Mouse (Mus musculus): Measurements from ENCODE around the gene Fam207a. TPM values are rescaled to one million over a fixed set of nuclear protein-coding genes. Genes with fewer than 3 reads are reported as not detected.
A peak's percentile ranks its signal among the peaks of the same experiment; 100 is the strongest.

Fam207a gene
- 1 to 10 TPM; 5.4 to 8.4 TPM for total RNA-seq (2021)
- long read RNA-seq, experiment 1, transcript Fam207a-201 (6 exons, 2,394 nt) = major isoform, 7 of 11 reads
- long read RNA-seq, experiment 1, partial matches to known transcripts = 1 of 11 reads
- long read RNA-seq, experiment 1, other reads (novel, unspliced or antisense) = 3 of 11 reads
- long read RNA-seq, experiment 2, transcript Fam207a-201 (6 exons, 2,394 nt) = major isoform, 12 of 16 reads
- long read RNA-seq, experiment 2, partial matches to known transcripts = 0 of 16 reads
- long read RNA-seq, experiment 2, other reads (novel, unspliced or antisense) = 4 of 16 reads

- peak within 1 kb of the TSS; percentile 92 for H3K27ac ChIP-seq
- peak; percentile 97 for DNase-seq
- peak within 1 kb of the TSS; percentile 80 for H3K4me3 ChIP-seq
- intact Hi-C loops (cut with DNase I) = loop anchor here (5.0 to 10.0 kb wide), 2 partner anchors 112 to 369 kb away; no protein-coding TSS in a partner anchor
- TF ChIP-seq CTCF (IDR thresholded peaks at IDR 0.05) = no peak
Observed at GRCm38 (mm10) chr10:77515385-77516348, at the start of gene Fam207a. Gene Fam207a, minus strand, starts transcription at chr10:77515785.

GRCm38 (mm10) chr10:77565005-77565404 lies 49.4 kb upstream of the Fam207a start:
- no peak for TF ChIP-seq CTCF (IDR thresholded peaks at IDR 0.05)
- DNase-seq = no peak
- Histone ChIP-seq H3K27ac (no peak overlapping the region), H3K4me3 (no peak overlapping the region)
- intact Hi-C loops (cut with DNase I) = no loop called here

GRCm38 (mm10) chr10:77561508-77561907 lies 45.9 kb upstream of the Fam207a start:
- no peak for TF ChIP-seq CTCF (IDR thresholded peaks at IDR 0.05)
- H3K27ac ChIP-seq = no peak overlapping the region
- intact Hi-C loops (cut with DNase I) = no loop called here
- no peak overlapping the region for H3K4me3 ChIP-seq
- DNase-seq = no peak

- Histone ChIP-seq H3K27ac (no peak overlapping the region), H3K4me3 (no peak overlapping the region)
- TF ChIP-seq CTCF (IDR thresholded peaks at IDR 0.05) = no peak
- DNase-seq = no peak
- intact Hi-C loops (cut with DNase I) = no loop called here
Observed at GRCm38 (mm10) chr10:77560830-77561229, 45.2 kb upstream of the Fam207a start.

- intact Hi-C loops (cut with DNase I) = no loop called here
- no peak for DNase-seq
- Histone ChIP-seq H3K4me3 (no peak overlapping the region), H3K27ac (no peak overlapping the region)
- no peak for TF ChIP-seq CTCF (IDR thresholded peaks at IDR 0.05)
Observed at GRCm38 (mm10) chr10:77560090-77560489, 44.5 kb upstream of the Fam207a start.

- peak; percentile 55 for TF ChIP-seq CTCF (IDR thresholded peaks at IDR 0.05)
- DNase-seq = no peak
- Histone ChIP-seq H3K27ac (no peak overlapping the region), H3K4me3 (no peak overlapping the region)
- intact Hi-C loops (cut with DNase I) = no loop called here
Observed at GRCm38 (mm10) chr10:77557641-77558040, 42.1 kb upstream of the Fam207a start.

- no peak for DNase-seq
- no peak overlapping the region for H3K27ac ChIP-seq
- intact Hi-C loops (cut with DNase I) = no loop called here
- no peak for TF ChIP-seq CTCF (IDR thresholded peaks at IDR 0.05)
- H3K4me3 ChIP-seq = no peak overlapping the region
Observed at GRCm38 (mm10) chr10:77556631-77557030, 41.0 kb upstream of the Fam207a start.

- DNase-seq = no peak
- no peak for TF ChIP-seq CTCF (IDR thresholded peaks at IDR 0.05)
- no peak overlapping the region for H3K4me3 ChIP-seq
- H3K27ac ChIP-seq = no peak overlapping the region
- intact Hi-C loops (cut with DNase I) = no loop called here
Observed at GRCm38 (mm10) chr10:77554918-77555317, 39.3 kb upstream of the Fam207a start.

GRCm38 (mm10) chr10:77553285-77553684 lies 37.7 kb upstream of the Fam207a start:
- intact Hi-C loops (cut with DNase I) = no loop called here
- Histone ChIP-seq H3K27ac (no peak overlapping the region), H3K4me3 (no peak overlapping the region)
- no peak for DNase-seq
- TF ChIP-seq CTCF (IDR thresholded peaks at IDR 0.05) = no peak

- no peak for DNase-seq
- intact Hi-C loops (cut with DNase I) = no loop called here
- no peak overlapping the region for H3K4me3 ChIP-seq
Observed at GRCm38 (mm10) chr10:77552162-77552561, 36.6 kb upstream of the Fam207a start.

GRCm38 (mm10) chr10:77550874-77551273 lies 35.3 kb upstream of the Fam207a start:
- TF ChIP-seq CTCF (IDR thresholded peaks at IDR 0.05) = no peak
- DNase-seq = peak; percentile 53
- intact Hi-C loops (cut with DNase I) = no loop called here
- Histone ChIP-seq H3K4me3 (no peak overlapping the region), H3K27ac (peak overlapping the region; percentile 56)

More at GRCm38 (mm10) chr10:77552162-77552561, 36.6 kb upstream of the Fam207a start:
- H3K27ac ChIP-seq = no peak overlapping the region
- TF ChIP-seq CTCF (IDR thresholded peaks at IDR 0.05) = no peak

GRCm38 (mm10) chr10:77548576-77548975 lies 33.0 kb upstream of the Fam207a start:
- TF ChIP-seq CTCF (IDR thresholded peaks at IDR 0.05) = no peak
- intact Hi-C loops (cut with DNase I) = no loop called here
- DNase-seq = no peak
- no peak overlapping the region for H3K4me3 ChIP-seq
- H3K27ac ChIP-seq = no peak overlapping the region

GRCm38 (mm10) chr10:77544916-77545315 lies 29.3 kb upstream of the Fam207a start:
- Histone ChIP-seq H3K4me3 (no peak overlapping the region), H3K27ac (peak overlapping the region; percentile 74)
- intact Hi-C loops (cut with DNase I) = no loop called here
- TF ChIP-seq CTCF (IDR thresholded peaks at IDR 0.05) = no peak
- peak; percentile 93 for DNase-seq

Measured in gastrocnemius, adult 2 months (tissue).